Mouse (Mus musculus): ENCODE measurements at regions not wholly inside any gene's neighbourhood (a gene's known extent, or its start where the extent isn't known, plus 50 kb on each side); places are given as distances from the start of the nearest gene placed in this dataset.

DNA sequence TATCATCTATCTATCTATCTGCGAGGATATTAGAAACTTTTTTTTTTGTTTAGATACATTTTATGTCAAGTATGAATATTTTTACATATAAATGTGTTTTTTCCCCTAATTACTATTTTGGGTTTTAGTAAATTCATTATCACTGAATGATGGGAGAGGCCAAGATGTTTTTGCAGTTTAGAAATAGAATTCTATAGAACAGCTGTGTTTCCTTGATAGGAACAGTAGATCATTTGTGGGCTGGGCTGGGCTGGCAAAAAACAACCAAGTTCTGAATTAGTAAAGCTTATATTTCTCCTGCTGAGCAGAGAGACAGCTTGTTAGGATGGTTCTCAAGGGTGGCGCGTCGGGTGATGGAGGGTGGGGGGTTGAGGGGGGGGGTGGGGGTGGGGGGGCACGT is 78.2 kb upstream of the Pik3cg start:
- ATAC-seq (ENCODE audit: insufficient read depth, low read depth) (no peak), DNase-seq (ENCODE audit: low spot score) (no peak)
- H3K9ac ChIP-seq (replicated peaks; ENCODE audit: low read depth, low read length): no peak overlapping the region
- no peak overlapping the region for H3K4me2 ChIP-seq (ENCODE audit: low read depth, low read length)
- H3K36me3 ChIP-seq (replicated peaks; ENCODE audit: control insufficient read depth, insufficient read depth, low read length): no peaks in the 10 kb centered on the region
- H3K9me3 ChIP-seq (replicated peaks; ENCODE audit: control insufficient read depth, low read length): no peaks in the 10 kb centered on the region
- peaks cover 11% of the 10 kb centered on the region; the same call in 1 of the 2 replicates for H3K4me1 ChIP-seq (ENCODE audit: control insufficient read depth, insufficient read depth)
- H3K4me3 ChIP-seq (ENCODE audit: low read depth, low read length): no peak overlapping the region
- no peak overlapping the region for H3K27ac ChIP-seq (ENCODE audit: low read depth)
- no peaks in the 10 kb centered on the region for H3K27me3 ChIP-seq (ENCODE audit: control insufficient read depth, insufficient read depth, low read length)
- 17% methylated on average over 5 of the region's 5 CpGs for WGBS
- TF ChIP-seq CTCF (IDR thresholded peaks at IDR 0.05; ENCODE audit: low read depth) (no peak), EP300 (IDR thresholded peaks at IDR 0.05; ENCODE audit: low read depth) (no peak)

DNA sequence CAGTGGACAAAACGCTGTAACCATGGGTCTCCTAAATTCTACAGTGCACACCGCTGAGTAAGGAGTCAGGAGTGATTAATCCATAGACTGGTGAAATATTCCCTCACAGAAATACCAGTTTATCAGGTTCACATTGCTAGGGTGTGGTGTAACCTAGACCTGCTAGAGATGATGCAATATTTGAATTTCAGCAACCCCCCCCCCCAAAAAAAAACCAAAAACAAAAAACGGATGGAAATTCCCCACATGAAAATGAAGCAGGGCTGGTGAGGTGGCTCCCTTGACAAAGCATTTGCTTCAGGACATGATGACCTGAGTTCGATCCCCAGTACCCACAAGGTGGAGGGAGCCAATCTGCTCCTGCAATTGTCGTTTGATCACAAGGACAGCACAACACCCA is 82.7 kb upstream of the Pik3cg start:
- Histone ChIP-seq H3K36me3 (replicated peaks; ENCODE audit: control insufficient read depth, insufficient read depth, low read length) (no peaks in the 10 kb centered on the region), H3K27me3 (ENCODE audit: control insufficient read depth, insufficient read depth, low read length) (no peaks in the 10 kb centered on the region), H3K9ac (replicated peaks; ENCODE audit: low read depth, low read length) (no peak overlapping the region), H3K9me3 (replicated peaks; ENCODE audit: control insufficient read depth, low read length) (no peaks in the 10 kb centered on the region), H3K27ac (ENCODE audit: low read depth) (no peak overlapping the region), H3K4me1 (ENCODE audit: control insufficient read depth, insufficient read depth) (peaks cover 11% of the 10 kb centered on the region; the same call in 1 of the 2 replicates), H3K4me2 (ENCODE audit: low read depth, low read length) (no peak overlapping the region), H3K4me3 (ENCODE audit: low read depth, low read length) (no peak overlapping the region)
- TF ChIP-seq EP300 (IDR thresholded peaks at IDR 0.05; ENCODE audit: low read depth) (no peak), CTCF (IDR thresholded peaks at IDR 0.05; ENCODE audit: low read depth) (no peak)
- 79% methylated on average over 5 of the region's 5 CpGs for WGBS
- DNase-seq (ENCODE audit: low spot score) (no peak), ATAC-seq (ENCODE audit: insufficient read depth, low read depth) (no peak)

GRCm38 (mm10) chr12:32291962-32292748 is 83.7 kb upstream of the Pik3cg start:
- peak overlapping the region; percentile 47 for H3K4me3 ChIP-seq (ENCODE audit: low read depth, low read length)
- 0 out of 2 replicates have a peak overlapping the region, but pooled peaks have one; percentile 38 for H3K9ac ChIP-seq (replicated peaks; ENCODE audit: low read depth, low read length)

GRCm38 (mm10) chr12:32292749-32293128 is 84.3 kb upstream of the Pik3cg start:
- H3K4me2 ChIP-seq (ENCODE audit: low read depth, low read length): no peak overlapping the region

More at GRCm38 (mm10) chr12:32291962-32292748, 83.7 kb upstream of the Pik3cg start:
- Histone ChIP-seq H3K27me3 (ENCODE audit: control insufficient read depth, insufficient read depth, low read length) (no peaks in the 10 kb centered on the region), H3K27ac (ENCODE audit: low read depth) (no peak overlapping the region), H3K9me3 (replicated peaks; ENCODE audit: control insufficient read depth, low read length) (no peaks in the 10 kb centered on the region), H3K4me1 (ENCODE audit: control insufficient read depth, insufficient read depth) (peaks cover 11% of the 10 kb centered on the region; the same call in 1 of the 2 replicates), H3K4me2 (ENCODE audit: low read depth, low read length) (peak overlapping the region; percentile 70), H3K36me3 (replicated peaks; ENCODE audit: control insufficient read depth, insufficient read depth, low read length) (no peaks in the 10 kb centered on the region)
- DNase-seq (ENCODE audit: low spot score) (peak; percentile 79), ATAC-seq (ENCODE audit: insufficient read depth, low read depth) (peak; percentile 66)
- no peak for TF ChIP-seq EP300 (IDR thresholded peaks at IDR 0.05; ENCODE audit: low read depth)
- TF ChIP-seq CTCF (IDR thresholded peaks at IDR 0.05; ENCODE audit: low read depth): peak; percentile 64
- WGBS: 22% methylated on average over 18 of the region's 18 CpGs

GRCm38 (mm10) chr12:32297431-32297830 is 81.1 kb upstream of the Ccdc71l start:
- H3K9ac ChIP-seq (replicated peaks; ENCODE audit: low read depth, low read length): no peak overlapping the region
- H3K4me2 ChIP-seq (ENCODE audit: low read depth, low read length): no peak overlapping the region
- no peaks in the 10 kb centered on the region for H3K4me1 ChIP-seq (ENCODE audit: control insufficient read depth, insufficient read depth)
- no peaks in the 10 kb centered on the region for H3K36me3 ChIP-seq (replicated peaks; ENCODE audit: control insufficient read depth, insufficient read depth, low read length)
- no peaks in the 10 kb centered on the region for H3K27me3 ChIP-seq (ENCODE audit: control insufficient read depth, insufficient read depth, low read length)
- no peak overlapping the region for H3K4me3 ChIP-seq (ENCODE audit: low read depth, low read length)
- H3K27ac ChIP-seq (ENCODE audit: low read depth): no peak overlapping the region
- no peaks in the 10 kb centered on the region for H3K9me3 ChIP-seq (replicated peaks; ENCODE audit: control insufficient read depth, low read length)
- TF ChIP-seq CTCF (IDR thresholded peaks at IDR 0.05; ENCODE audit: low read depth) (no peak), EP300 (IDR thresholded peaks at IDR 0.05; ENCODE audit: low read depth) (no peak)
- ATAC-seq (ENCODE audit: insufficient read depth, low read depth) (no peak), DNase-seq (ENCODE audit: low spot score) (no peak)
- WGBS: 82% methylated on average over 7 of the region's 7 CpGs

More at GRCm38 (mm10) chr12:32292749-32293128, 84.3 kb upstream of the Pik3cg start:
- no peak overlapping the region for H3K4me3 ChIP-seq (ENCODE audit: low read depth, low read length)
- peaks cover 11% of the 10 kb centered on the region; the same call in 1 of the 2 replicates for H3K4me1 ChIP-seq (ENCODE audit: control insufficient read depth, insufficient read depth)
- TF ChIP-seq CTCF (IDR thresholded peaks at IDR 0.05; ENCODE audit: low read depth): no peak
- no peak for TF ChIP-seq EP300 (IDR thresholded peaks at IDR 0.05; ENCODE audit: low read depth)
- no peaks in the 10 kb centered on the region for H3K9me3 ChIP-seq (replicated peaks; ENCODE audit: control insufficient read depth, low read length)
- WGBS: 64% methylated on average over 5 of the region's 5 CpGs
- no peak overlapping the region for H3K9ac ChIP-seq (replicated peaks; ENCODE audit: low read depth, low read length)
- ATAC-seq (ENCODE audit: insufficient read depth, low read depth) (no peak), DNase-seq (ENCODE audit: low spot score) (no peak)
- H3K27ac ChIP-seq (ENCODE audit: low read depth): no peak overlapping the region
- no peaks in the 10 kb centered on the region for H3K27me3 ChIP-seq (ENCODE audit: control insufficient read depth, insufficient read depth, low read length)
- H3K36me3 ChIP-seq (replicated peaks; ENCODE audit: control insufficient read depth, insufficient read depth, low read length): no peaks in the 10 kb centered on the region

All from heart, postnatal 0 days (tissue).